Mouse (Mus musculus) heart, postnatal 25 days (tissue): ENCODE measurements at regions not wholly inside any gene's neighbourhood (a gene's known extent, or its start where the extent isn't known, plus 50 kb on each side); places are given as distances from the start of the nearest gene placed in this dataset.

Source experiments
- DNase-seq: peaks from one replicate; pipeline ENCODE4 v3.0.0; 2022; ENCODE audit warnings: low spot score
- intact Hi-C: fragments of 180-260 bp; cut with DNase I; formaldehyde crosslinking; loops from one replicate; pipeline ENCODE4 v1.15.1; 2025

DNA sequence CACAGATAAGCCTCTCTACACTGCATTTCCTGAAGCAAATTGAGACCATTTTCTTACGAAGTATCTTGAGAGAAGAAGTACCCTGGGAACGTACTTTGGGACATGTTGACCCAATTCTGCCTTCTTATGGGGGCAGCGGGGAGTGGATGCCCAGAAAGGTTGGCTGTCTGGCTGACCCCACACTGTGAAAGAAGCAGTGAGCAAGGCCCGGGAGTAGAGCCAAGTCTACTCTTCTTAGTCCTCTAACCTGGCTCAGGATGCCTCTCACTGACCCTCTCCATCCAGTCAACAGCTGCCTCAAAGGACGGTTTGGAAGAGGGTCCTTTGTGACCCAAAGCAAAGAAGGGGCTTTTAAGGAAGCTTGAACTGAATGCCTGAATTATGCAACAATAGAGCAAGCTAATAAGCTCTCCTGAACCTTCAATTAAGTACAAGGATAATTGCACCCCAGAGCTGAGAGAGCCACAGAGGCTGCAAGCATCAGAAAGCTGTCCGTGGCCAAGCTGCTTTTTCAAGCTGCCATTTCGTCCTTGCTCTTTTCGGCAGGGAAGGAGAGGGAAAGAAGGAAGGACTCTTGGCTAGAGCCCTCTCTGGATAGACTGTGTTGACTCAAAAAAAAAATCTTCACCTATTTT, 70.3 kb downstream of the Pctp start:
- no peak for DNase-seq
- intact Hi-C loops: no loop called here

DNA sequence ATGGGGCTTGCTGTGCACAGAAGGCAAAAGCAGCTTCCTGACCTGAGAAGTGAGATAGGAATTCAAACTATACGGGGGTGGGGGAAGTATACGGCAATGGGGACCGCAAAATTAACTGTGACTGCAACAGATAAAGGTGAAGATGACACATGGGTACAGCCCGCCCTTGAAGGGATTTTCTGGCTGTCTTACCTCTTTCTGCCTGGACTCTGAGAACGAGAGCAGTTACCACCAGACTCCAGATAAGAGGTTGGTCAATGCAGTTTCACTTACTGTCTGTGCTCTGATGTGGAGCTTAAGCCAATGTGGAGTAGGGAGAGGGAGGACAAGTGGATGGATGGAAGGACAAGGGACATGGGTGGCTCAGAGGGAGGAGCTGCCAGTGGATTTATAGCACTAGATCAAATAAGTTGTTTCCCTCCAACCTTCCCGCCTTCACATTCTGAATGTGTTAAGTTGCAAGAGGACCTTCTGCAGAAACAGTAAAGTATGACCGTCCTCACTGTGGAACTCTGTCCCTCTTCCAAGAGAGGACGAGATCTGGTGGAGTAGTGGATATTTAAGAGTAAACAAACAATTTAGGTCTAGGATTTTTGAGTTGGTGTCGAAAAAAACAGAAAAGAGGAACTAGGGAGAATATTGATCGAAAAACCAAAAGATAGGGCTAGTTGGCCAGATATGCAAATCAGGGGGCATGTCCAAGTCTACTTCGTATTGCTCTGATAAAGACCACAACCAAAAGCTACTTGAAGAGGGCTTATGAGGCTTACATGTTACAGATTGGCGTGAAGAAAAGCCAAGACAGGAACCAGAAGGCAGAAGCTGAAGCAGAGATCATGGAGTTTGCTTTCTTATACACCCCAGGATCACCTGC, 73.3 kb downstream of the Pctp start:
- DNase-seq: no peak
- intact Hi-C loops: no loop called here

DNA sequence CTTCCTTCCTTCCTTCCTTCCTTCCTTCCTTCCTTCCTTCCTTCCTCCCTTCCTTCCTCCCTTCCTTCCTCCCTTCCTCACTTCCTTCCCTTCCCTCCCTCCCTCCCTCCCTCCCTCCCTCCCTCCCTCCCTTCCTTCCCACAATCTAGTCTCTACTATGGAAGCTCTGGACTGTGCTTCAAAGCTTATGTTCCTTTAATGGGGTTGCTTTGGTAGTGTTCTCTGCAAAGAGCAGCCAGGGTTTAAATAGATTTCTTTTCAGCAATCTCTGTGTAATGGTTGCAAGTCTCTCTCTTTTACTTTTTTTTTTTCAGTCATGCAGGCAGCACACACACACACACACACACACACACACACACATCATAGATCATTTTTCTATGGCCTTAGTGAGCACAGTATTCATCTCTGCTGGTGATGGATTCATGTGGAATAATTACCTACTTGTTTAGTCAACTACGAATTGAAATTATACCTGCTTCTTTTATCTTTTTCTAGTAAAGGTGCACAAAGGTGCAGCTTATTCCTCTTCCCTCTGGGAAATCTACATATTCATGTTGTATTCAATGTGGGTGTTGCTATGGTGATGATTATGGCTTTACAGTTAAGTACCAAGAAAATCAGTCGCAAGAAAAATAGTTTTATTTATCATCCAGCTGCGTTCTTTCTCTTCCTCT, 75.1 kb downstream of the Pctp start:
- no peak for DNase-seq
- intact Hi-C loops: no loop called here

DNA sequence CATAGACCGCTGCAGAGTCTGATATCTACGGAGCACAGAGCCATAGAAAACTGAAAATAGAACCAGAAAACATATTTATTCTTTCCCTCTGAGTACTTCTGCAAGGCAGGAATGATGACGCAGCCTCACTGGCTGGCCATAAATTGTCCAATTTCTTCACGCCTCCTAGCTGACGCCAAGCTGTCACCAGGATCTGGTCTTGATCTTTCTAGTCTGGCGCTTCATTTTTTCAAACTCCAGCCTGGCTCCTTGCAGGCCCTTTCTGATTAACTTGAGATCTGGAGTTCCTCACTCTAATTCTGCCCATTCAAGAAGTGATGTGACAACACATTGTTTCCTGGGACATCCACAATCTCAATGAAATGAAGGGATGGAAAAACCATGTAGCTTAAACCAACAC, 80.1 kb downstream of the Pctp start:
- intact Hi-C loops: no loop called here
- no peak for DNase-seq

DNA sequence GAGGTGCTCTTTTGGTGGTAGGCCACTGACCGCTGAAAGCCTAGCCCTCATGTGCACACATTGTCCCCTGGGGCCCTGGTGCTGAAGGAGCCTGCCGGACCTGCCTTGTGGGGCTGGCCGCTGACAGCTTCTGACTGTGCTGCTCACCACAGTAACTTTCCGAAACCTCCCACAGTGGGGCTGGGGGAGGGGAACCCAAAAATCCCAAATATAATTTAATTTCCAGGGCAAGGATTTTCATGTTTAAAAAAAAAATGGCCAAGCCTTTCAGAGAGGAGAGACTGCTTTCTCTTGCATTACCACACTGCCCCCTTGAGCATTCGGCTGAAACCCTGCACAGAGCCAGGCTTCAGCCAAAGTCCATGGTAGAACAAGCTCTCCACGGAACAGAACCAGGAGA, 81.5 kb downstream of the Pctp start:
- no peak for DNase-seq
- intact Hi-C loops: no loop called here

DNA sequence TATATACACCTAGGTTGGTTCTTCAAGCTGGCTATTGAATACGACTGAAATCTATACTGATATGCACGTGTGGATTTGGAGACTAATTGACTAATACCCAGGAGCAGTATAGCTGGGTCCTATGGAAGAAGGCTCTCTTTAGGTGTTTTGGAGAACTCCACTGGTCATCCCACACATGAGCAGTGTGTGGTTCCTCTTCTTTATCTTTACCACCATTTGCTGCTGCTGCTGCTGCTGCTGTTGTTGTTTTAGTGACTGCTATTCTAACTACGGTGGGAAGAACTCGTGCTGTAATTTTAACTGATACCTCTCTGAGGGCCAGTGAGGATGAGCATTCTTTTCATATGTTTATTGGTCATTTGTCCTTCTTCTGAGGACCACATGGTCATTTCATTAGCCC, 86.9 kb downstream of the Pctp start:
- intact Hi-C loops: no loop called here

DNA sequence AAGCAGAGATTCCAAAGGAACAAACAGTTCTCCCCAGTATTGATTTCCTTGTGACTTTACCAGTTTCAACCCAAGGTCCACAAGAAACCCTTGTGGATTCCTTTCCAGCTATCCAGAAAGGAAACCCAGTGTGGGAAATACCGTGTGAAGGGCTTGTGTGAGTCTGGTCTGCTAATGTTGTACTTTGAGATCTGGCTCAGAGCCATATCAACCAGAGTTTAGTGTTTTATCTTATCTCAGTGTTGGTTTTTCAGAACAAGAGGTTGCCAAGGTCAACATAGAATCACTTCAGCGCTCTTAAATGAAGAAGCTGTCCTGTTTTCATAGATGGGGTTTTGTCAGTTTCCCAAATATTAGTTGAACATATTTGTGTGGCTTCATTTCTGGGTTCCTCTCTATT, 88.1 kb downstream of the Pctp start:
- no peak for DNase-seq
- intact Hi-C loops: no loop called here

More for the DNA sequence above, 86.9 kb downstream of the Pctp start:
- no peak for DNase-seq

DNA sequence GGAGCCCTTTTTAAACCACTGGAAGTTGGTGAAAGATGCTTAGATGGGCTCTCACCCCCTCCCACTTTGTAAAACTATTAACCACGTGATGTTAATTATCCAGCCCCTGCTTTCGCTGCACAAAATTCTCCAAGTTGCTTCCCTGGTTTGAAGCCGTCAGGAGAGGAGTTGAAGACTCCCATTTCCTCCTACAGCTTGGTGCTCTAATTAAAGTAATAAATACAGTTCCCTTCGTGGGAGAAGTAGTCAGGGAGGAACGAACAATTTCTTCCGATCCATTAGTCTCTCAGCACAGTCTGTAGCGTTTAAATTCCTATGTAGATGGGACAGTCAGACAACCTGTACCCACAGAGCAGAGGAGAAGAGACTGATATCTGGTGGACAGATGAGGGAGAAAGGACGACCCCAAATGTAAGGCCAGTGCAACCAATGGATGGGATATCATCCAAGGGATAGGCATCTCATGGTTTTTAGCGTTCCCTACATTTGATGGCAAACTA, 101.4 kb downstream of the Pctp start:
- DNase-seq: no peak
- intact Hi-C loops: no loop called here

DNA sequence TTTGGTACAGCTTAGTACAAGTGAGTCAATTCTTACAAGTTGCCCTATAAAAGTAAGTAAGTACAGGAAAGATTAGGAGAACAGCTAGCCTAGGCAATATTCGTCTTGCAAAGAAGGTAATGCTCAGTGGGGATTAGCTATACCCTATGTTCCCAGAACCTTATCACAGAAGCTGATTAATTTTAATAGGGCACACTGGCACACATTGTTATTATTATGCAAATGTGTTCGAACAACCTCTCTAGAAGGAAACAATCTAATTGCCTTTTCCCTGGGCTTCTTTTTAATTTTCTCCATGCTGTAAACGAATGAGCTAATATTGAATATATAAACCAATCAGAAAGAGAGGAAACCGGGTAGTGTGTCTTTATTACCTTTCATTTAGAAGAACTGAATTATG, 104.2 kb downstream of the Pctp start:
- intact Hi-C loops: no loop called here
- no peak for DNase-seq

DNA sequence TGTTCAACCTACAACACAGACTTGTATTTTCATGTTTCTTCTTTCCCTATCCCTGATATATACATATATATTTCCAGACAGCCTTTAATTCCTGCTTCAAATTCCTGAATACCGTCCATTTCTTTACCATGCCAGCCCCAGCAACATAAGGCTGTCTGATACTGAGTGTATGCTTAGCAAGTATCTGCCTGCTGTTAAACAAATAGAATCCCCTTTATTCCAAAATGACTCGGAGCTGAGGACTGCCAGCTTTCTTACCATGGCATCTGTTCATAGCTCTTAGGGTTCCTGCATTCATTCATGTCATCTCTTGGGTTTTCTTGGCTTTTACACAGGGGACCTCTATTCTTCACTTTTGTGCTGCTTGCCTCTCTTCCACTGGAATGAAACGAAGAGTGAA, 105.8 kb downstream of the Pctp start:
- intact Hi-C loops: no loop called here
- DNase-seq: no peak

DNA sequence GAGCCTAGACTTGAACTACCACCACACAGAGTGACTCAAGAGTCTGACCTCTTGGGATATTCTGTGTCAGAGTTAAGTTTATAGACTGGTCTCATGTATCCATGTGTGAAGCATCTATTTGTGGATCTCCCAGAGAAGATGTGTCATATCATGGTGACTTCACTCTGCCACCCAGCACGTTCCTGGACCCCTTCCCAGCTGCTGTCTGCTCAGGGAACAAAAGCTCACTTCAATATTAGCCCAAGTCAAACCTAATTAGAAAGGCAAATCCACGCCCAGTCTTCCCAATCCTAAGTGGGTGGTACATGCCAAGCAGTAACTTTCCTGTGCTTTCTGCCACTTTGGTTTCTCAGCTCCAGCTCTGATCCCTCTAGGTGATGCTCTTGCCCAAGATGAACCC, 94.1 kb upstream of the Ankfn1 start:
- no peak for DNase-seq
- intact Hi-C loops: no loop called here

DNA sequence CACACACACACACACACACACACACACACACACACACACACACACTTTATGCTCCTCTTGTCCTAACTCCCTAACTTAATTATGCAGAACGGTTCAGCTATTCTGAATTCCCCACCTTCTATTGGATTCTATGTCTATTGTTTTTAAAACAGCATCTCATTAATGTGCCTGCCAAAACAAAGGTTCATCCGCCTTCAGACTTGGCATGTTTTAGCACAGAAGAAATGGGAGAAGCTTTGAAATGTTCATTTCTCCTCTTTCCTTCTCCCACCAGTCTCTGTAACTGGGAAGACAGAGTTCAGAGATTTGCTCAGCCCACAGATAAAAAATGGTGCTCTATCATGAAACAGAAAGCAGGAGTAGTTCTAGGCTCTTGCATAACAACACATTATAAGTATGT, 90.1 kb upstream of the Ankfn1 start:
- DNase-seq: no peak
- intact Hi-C loops: no loop called here

DNA sequence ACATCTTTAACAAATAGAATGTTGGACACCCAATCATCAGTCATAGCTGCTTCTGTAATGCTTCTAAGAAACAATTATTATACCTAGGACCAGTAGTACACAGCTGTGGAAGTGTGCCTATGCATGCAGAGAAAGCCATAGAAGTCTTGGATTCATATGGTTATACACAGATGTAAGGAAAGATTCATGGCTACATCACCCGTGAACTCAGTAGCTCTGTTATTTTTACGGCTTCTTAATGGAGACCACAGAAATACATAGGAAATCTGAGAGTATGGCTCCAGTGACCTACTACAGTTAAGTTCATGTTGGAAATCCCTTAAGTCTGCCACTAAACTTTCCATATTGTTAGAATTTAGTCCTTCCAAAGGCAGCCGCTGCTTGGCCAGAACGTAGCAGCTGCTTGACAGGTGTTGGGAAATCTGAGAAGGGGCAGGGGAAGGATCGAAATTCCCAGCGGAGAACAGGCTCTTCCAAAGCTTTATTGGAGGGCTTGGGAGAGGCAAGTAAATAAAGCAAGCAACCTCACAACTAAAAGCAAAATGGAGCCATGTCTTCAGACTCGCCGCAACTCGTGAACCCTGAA, 78.8 kb upstream of the Ankfn1 start:
- no peak for DNase-seq
- intact Hi-C loops: no loop called here

DNA sequence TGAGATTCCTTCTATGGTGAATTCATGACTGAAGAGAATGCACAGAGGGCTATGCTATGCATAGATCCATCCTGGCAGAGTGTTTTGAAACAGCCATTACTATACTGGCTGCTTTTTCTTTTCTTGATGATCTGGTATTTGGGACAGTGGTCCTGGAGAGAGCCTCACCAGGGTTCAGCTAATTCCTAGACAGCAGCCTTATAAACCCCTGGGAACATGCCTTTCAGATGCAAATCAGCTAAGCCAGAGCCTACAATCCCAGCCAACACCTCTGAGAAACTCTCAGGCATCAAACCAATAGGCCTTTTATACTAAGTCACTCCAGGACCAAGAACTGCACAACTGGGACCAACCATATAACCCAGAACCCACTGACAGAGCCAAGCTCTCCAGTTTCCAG, 64.4 kb upstream of the Ankfn1 start:
- DNase-seq: no peak
- intact Hi-C loops: no loop called here

DNA sequence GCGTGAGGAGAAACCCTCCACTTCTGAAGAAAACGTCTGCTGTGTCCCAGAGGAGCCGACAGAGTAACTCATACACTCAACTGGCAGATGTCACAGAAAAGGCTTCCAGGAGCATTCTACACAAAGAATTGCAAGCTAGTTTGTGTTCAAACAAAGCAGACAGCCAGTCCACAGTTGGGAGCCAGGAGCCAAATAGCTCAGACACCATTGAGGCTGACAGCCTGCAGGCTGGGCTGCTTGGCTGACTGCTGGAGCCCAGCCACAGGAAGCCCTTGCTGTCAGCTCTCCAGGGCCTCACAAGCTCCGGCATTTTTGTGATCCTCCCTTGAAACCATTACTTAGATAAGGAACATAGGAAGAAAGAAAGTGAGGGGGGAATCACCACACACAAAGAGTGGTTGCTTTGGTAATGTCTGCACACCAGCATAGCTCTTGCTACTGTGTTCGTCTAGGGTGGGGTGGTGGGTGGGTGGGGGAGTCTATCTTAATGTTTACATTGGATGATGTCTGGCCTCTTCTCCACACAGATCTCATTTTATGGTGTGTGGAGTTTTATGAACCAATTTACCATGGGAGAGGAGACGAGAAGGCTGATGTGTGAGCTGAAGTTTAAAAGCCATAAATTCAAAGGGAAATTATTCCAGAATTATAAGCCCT, 62.3 kb upstream of the Ankfn1 start:
- intact Hi-C loops: no loop called here

DNA sequence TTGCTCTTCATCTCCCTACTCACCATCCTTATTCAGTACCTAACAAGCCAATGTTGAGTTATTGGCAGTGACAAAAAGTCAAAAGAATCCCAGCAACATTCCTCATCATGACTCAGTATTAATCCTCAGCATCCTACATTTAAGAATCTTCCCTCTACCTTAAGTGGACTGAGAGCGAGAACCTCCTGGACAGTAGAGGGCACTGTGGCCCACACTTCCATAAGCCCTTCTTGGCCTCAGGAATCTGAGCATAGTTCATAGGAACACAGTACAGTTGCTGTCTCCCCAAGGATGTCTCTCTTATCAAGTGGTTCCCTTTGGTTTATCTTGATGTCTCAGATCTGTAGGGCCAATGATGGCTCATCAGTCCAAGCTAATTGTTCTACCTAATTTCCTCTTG, 60.5 kb upstream of the Ankfn1 start:
- intact Hi-C loops: no loop called here
- DNase-seq: no peak

More for the DNA sequence above, 62.3 kb upstream of the Ankfn1 start:
- DNase-seq: peak; percentile 1

DNA sequence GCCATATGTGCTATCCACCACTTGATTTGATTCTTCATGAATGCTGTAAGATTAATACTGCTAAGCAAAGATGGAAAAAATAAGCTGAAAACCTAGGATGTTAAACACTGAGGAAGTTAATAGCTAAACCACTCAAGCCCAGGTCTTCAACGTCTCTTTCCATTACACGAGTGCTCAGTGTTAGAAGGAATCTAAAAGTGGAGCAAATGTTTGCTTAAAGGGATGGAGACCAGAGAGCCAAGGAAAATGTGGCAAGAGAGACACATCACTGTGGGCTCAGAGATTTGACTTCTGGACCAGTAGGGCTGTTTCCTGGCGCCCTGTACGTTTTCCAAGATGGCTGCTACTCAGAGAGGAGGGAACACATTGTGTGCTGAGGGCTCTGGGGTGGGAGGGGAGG, 59.4 kb upstream of the Ankfn1 start:
- no peak for DNase-seq
- intact Hi-C loops: no loop called here

DNA sequence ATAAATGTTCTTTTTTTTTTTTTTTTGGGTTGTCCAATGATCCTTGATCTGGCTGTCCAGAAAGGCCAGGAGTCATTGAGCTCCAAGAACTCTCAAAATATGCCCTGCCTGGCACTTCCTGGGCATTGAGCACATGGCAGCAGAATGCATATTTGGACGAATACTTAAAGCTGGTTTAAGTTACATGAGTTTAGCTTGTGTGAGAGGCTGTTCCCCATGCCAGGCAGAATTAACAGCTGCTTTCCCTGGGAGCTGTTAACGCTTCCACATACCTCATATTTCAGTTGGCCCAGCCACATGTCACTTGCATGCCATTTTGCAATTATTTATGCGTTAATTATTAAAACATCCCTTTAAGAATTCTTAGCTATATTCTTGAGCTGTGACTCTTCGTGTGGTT, 56.6 kb upstream of the Ankfn1 start:
- DNase-seq: no peak
- intact Hi-C loops: no loop called here

DNA sequence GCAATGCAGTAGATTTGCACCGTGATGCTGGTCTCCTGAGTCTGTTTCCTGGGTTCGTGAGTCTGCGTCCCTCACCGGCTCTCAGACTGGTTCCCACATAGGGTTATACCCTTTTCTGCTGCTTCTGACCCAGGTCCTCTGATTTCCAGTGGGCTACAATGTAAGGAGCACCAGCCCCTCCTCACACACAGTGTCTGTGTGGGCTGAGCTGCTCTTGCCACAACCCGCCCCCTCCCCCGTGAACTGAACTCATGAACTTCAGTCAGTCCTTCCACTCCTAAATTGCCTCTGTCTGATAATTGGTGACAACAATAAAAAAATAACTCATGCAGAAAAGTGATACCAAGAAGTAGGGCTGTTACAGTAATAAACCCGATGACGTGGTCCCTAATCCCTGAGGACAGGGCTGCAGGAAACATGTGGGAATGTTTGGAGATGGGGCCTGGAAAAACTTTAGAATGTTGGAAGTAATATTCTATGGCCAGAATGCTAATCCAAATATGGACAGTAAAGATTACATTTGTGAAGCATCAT, 54.2 kb upstream of the Ankfn1 start:
- intact Hi-C loops: no loop called here
- no peak for DNase-seq
